Mouse (Mus musculus) lung, postnatal 4 days (tissue): ENCODE data around the gene Snai1.
A peak's percentile ranks its signal among the peaks of the same experiment; 100 is the strongest.

Source experiments
- DNase-seq, 2 experiments: peaks; one replicate each; pipeline ENCODE4 v3.0.0; 2021

Snai1 gene

GRCm38 (mm10) chr2:167585273-167585672, 47.3 kb downstream of the Snai1 start:
- no peak for DNase-seq

GRCm38 (mm10) chr2:167586041-167586440, 48.0 kb downstream of the Snai1 start:
- peak; percentile 78 to 90 for DNase-seq

GRCm38 (mm10) chr2:167586976-167587375, 49.0 kb downstream of the Snai1 start:
- DNase-seq, result peak; percentile 64 to 87

- peak; percentile 83 to 86 for DNase-seq
Measured at GRCm38 (mm10) chr2:167588774-167589577, 51.0 kb downstream of the Snai1 start.
